Mouse (Mus musculus): Measurements from ENCODE around the gene Itgb8. TPM values are rescaled to one million over a fixed set of nuclear protein-coding genes. Genes with fewer than 3 reads are reported as not detected.

The Itgb8 gene
- 0.06 and 0.07 TPM in 2 replicates for polyA plus RNA-seq (2012; rRNA removed)

GRCm38 (mm10) chr12:119238696-119239415 is at the start of gene Itgb8:
Gene Itgb8 (minus strand): TSS chr12:119238802.

Other genes with a start within 250 kb of the Itgb8 start
- gene Macc1, start 75.5 kb upstream of the Itgb8 start, polyA plus RNA-seq (2012; rRNA removed): 0.01 and 0.02 TPM in 2 replicates

Measured in liver, embryonic 18 days (tissue).